Mouse (Mus musculus) intestine, embryonic 16.5 days (tissue): Measurements from ENCODE around the gene Gabra2. TPM values are rescaled to one million over a fixed set of nuclear protein-coding genes. Genes with fewer than 3 reads are reported as not detected.

Experiments used
- ATAC-seq: fragments of 200-750 bp; cut with Nextera tagmentation; 2 replicates; pipeline ENCODE4 v1.8.0; 2017; ENCODE audit warnings: moderate TSS enrichment, moderate library complexity
- H3K27ac ChIP-seq: fragments of 300-500 bp; sonication (generic); 2 replicates; pipeline ENCODE4 v1.5.1; 2014; ENCODE audit warnings: mild to moderate bottlenecking, low read length
- H3K27me3 ChIP-seq: fragments of 300-500 bp; sonication (generic); replicated peaks from 2 replicates; pipeline ENCODE4 v1.6.1; 2014; ENCODE audit warnings: low read length, control low read depth, mixed read lengths; ENCODE audit not compliant: control insufficient read depth, insufficient read depth
- H3K36me3 ChIP-seq: fragments of 300-500 bp; sonication (generic); 2 replicates; pipeline ENCODE4 v1.6.1; 2014; ENCODE audit warnings: low read length, control low read depth; ENCODE audit not compliant: control insufficient read depth, insufficient read depth
- H3K4me1 ChIP-seq: fragments of 300-500 bp; sonication (generic); 2 replicates; pipeline ENCODE4 v1.6.1; 2014; ENCODE audit warnings: low read length, control low read depth, mixed read lengths; ENCODE audit not compliant: control insufficient read depth, insufficient read depth
- H3K4me2 ChIP-seq: fragments of 300-500 bp; sonication (generic); 2 replicates; pipeline ENCODE4 v1.6.1; 2014; ENCODE audit warnings: low read depth, low read length, control low read depth
- H3K4me3 ChIP-seq: fragments of 300-500 bp; sonication (generic); 2 replicates; pipeline ENCODE4 v1.5.1; 2014; ENCODE audit warnings: mild to moderate bottlenecking, low read length
- H3K9ac ChIP-seq: fragments of 300-500 bp; sonication (generic); 2 replicates; pipeline ENCODE4 v1.6.1; 2014; ENCODE audit warnings: low read depth, low read length
- H3K9me3 ChIP-seq: fragments of 300-500 bp; sonication (generic); 2 replicates; pipeline ENCODE4 v1.6.1; 2016; ENCODE audit warnings: low read length, control low read depth; ENCODE audit not compliant: control insufficient read depth
- WGBS: fragments of 180-500 bp; shearing (Covaris S2); extraction: QIAGEN DNeasy Blood & Tissue Kit; methylation state at CpG from one replicate; pipeline ENCODE4 v1.1.7; 2014; 5-methylcytosine and 5-hydroxymethylcytosine counted together
- polyA plus RNA-seq: library from polyadenylated mRNA; unstranded; fragments of >200 nt; fragmentation: Nextera tagmentation; extraction: Ambion mirVana; gene quantifications from 2 replicates; pipeline ENCODE4 v1.2.1, GENCODE M21; 2015

Gene Gabra2
- polyA plus RNA-seq, 1 experiment from 2014 or later: 3.3 TPM

DNA sequence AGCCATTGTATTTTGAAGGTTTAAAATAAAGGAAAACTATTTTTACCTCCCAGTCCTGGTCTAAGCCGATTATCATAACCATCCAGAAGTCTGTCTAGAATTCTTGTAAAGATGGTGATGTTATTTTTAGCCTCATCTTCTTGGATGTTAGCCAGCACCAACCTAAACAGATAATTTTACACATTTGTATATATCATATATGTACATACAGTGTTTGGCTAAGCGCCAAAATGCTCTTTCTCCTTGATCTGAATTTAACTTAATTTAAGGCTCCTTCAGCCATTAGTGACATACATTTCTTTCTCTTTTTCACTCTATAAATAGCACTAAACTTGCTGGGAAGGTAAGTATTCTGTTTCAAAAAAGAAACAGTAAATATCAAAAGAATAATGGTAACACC lies 3.7 kb downstream of the Gabra2 start:
- H3K4me3 ChIP-seq: no peak overlapping the region
- no peak overlapping the region for H3K4me2 ChIP-seq
- H3K4me1 ChIP-seq: peaks cover 8% of the 10 kb centered on the region; the same call in 1 of the 2 replicates
- no peak overlapping the region for H3K27ac ChIP-seq
- WGBS: 49% methylated on average over 2 of the region's 2 CpGs
- no peaks in the 10 kb centered on the region for H3K36me3 ChIP-seq
- ATAC-seq: no peak
- H3K9me3 ChIP-seq: no peaks in the 10 kb centered on the region
- no peak overlapping the region for H3K9ac ChIP-seq
- peaks cover 10% of the 10 kb centered on the region for H3K27me3 ChIP-seq

DNA sequence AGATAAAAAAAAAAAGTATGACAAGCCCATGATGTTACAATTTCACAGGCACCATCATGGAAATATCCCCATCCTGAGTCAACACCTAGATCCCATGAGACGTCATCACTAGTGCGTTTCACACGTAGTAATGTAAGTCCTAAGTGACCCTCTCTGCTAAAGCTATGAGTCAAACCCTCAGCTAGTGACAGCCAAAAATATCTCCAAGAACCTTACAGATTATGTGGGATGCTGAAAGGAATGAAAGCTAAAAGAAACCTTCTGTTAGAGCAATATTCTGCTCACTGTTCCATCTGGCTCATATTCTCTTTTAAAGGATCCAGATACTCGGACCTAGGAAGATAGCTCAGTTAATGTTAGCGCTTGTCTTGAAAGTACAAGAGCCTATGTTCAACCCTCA lies 16.8 kb downstream of the Gabra2 start:
- 90% methylated on average over 5 of the region's 5 CpGs for WGBS
- Histone ChIP-seq H3K4me1 (no peaks in the 10 kb centered on the region), H3K4me3 (no peak overlapping the region), H3K27me3 (no peaks in the 10 kb centered on the region), H3K9me3 (no peaks in the 10 kb centered on the region), H3K9ac (no peak overlapping the region), H3K36me3 (no peaks in the 10 kb centered on the region), H3K4me2 (no peak overlapping the region), H3K27ac (no peak overlapping the region)
- no peak for ATAC-seq

DNA sequence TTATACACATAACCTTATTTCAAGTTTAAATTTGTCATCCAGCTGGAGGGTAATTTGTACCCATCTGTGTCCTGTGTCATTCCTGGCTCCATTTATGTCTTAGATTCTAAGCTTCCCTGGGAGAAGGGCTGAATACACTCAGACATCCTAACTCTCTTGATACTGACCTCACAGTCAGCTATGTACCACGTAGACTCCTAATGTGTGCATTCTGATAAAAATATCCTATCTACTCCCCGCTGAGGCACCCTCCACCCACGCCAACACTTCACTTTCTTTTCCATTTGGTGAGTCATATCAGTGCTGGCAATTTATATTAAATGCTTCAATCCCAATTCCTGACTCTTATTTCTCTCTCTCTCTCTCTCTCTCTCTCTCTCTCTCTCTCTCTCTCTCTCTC lies 34.0 kb downstream of the Gabra2 start:
- ATAC-seq: no peak
- Histone ChIP-seq H3K27me3 (no peaks in the 10 kb centered on the region), H3K4me2 (no peak overlapping the region), H3K27ac (no peak overlapping the region), H3K36me3 (no peaks in the 10 kb centered on the region), H3K4me1 (no peaks in the 10 kb centered on the region), H3K4me3 (no peak overlapping the region), H3K9ac (no peak overlapping the region), H3K9me3 (no peaks in the 10 kb centered on the region)
- WGBS: 67% methylated on average over 3 of the region's 3 CpGs

DNA sequence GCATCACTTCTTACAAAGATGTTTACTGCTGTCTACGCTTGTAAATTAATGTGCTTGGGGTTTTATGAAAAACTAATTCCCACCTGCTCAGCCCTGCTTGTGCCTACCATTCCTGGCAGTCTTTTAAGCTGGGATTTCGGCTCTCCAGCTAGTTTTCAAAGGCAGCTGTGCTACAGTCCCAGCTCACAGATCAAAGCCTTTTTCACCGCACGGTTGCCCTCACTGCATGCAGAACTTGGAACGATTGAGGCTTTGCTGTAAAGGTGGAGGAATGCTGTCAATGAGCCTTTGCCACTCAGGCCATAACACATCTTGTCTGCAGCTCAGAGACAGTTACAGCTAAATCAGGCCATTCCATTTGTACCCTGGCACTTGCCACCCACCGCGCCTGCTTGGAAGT lies 37.6 kb downstream of the Gabra2 start:
- Histone ChIP-seq H3K9ac (no peak overlapping the region), H3K27ac (no peak overlapping the region), H3K9me3 (no peaks in the 10 kb centered on the region), H3K36me3 (no peaks in the 10 kb centered on the region), H3K4me3 (no peak overlapping the region), H3K27me3 (no peaks in the 10 kb centered on the region), H3K4me1 (no peaks in the 10 kb centered on the region), H3K4me2 (no peak overlapping the region)
- ATAC-seq: no peak
- WGBS: 71% methylated on average over 7 of the region's 7 CpGs

DNA sequence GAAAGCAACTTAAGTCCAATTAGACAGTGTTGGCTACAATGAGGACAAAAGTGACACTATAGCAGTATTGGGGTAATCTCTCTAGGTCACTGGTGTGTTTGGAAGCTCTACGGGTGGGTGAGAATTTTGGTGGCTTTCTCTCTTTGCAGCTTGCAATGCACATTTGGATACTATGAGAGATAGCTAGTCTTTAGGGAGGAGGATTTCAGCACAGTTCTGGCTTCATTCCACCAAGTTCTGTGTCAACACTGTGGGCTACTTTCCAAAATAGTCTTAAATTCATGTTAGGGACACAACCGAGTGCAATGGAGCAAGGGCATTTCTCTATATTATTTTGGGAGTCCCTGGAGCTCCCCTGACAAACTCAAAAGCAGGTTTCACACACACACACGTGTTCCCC lies 58.3 kb downstream of the Gabra2 start:
- Histone ChIP-seq H3K9me3 (no peaks in the 10 kb centered on the region), H3K27ac (no peak overlapping the region), H3K4me2 (no peak overlapping the region), H3K36me3 (no peaks in the 10 kb centered on the region), H3K4me1 (no peaks in the 10 kb centered on the region), H3K9ac (no peak overlapping the region), H3K4me3 (no peak overlapping the region), H3K27me3 (no peaks in the 10 kb centered on the region)
- ATAC-seq: no peak
- WGBS: 76% methylated on average over 3 of the region's 3 CpGs

DNA sequence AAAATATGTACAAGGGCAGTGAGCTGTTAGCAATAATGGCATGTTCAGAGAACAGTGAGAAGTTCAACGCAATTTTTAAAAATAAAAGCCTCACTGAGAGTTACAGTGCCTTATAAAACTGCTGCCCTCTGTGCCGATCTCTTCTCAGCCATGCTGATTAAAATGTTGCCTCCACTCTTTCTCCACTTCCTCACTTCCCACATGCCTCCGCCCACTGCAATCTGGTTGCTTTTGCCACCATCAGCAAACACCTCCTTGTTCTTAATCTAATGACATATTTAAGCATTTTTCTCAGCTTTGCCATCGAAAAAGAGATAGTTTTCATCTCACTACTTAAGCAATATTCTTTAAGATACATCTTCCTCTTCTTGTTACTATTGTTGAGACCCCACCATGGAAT lies 69.7 kb downstream of the Gabra2 start:
- H3K4me2 ChIP-seq: no peak overlapping the region
- no peaks in the 10 kb centered on the region for H3K36me3 ChIP-seq
- no peak for ATAC-seq
- no peaks in the 10 kb centered on the region for H3K4me1 ChIP-seq
- WGBS: 81% methylated on average over 4 of the region's 4 CpGs
- H3K9ac ChIP-seq: no peak overlapping the region
- H3K27me3 ChIP-seq: no peaks in the 10 kb centered on the region
- no peaks in the 10 kb centered on the region for H3K9me3 ChIP-seq
- no peak overlapping the region for H3K27ac ChIP-seq
- no peak overlapping the region for H3K4me3 ChIP-seq

DNA sequence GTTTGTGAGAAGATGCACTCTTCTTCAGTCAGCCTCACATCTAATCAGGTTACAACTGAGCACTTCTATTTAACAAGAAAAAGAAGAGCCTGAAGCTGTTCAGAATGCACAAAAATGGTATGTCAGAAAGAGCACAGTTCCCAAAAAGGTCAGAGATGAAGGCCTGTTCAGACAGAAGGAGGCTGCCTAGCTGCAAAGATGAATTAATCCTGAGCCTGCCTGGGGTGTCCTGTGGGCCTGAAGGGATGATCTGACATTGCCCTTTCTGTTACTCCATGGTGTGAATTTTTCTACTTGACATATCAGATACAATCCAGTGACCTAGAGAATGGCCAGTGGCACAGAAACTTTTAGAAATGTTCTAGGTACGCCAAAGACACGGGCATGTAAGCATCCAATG lies 83.9 kb downstream of the Gabra2 start:
- 79% methylated on average over 2 of the region's 2 CpGs for WGBS
- no peak overlapping the region for H3K4me3 ChIP-seq
- H3K27ac ChIP-seq: no peak overlapping the region
- H3K4me2 ChIP-seq: no peak overlapping the region
- H3K9me3 ChIP-seq: no peaks in the 10 kb centered on the region
- no peaks in the 10 kb centered on the region for H3K36me3 ChIP-seq
- no peaks in the 10 kb centered on the region for H3K4me1 ChIP-seq
- ATAC-seq: no peak
- H3K9ac ChIP-seq: no peak overlapping the region
- H3K27me3 ChIP-seq: no peaks in the 10 kb centered on the region

DNA sequence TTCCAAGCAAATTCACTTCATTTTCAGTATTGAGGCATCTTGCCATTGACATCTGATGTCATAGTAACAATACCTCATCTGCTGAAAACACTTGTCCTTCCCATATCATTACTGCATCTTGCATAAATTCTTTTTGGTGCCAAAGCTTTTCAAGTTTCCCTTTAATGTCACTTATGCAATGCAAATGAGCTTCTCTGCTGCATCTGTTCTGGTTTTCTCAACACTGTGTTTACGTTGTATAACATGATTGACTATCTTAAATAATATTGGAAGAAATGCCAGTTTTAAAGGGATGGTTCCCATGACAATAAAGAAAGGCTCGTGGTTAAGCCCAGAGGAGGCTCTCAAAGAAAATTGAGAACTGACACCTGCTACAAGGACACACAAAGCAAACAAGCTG lies 84.4 kb downstream of the Gabra2 start:
- 44% methylated on average over 2 of the region's 2 CpGs for WGBS
- H3K4me3 ChIP-seq: no peak overlapping the region
- no peak for ATAC-seq
- H3K4me1 ChIP-seq: no peaks in the 10 kb centered on the region
- H3K27ac ChIP-seq: no peak overlapping the region
- no peak overlapping the region for H3K4me2 ChIP-seq
- H3K27me3 ChIP-seq: no peaks in the 10 kb centered on the region
- no peaks in the 10 kb centered on the region for H3K36me3 ChIP-seq
- no peaks in the 10 kb centered on the region for H3K9me3 ChIP-seq
- no peak overlapping the region for H3K9ac ChIP-seq

DNA sequence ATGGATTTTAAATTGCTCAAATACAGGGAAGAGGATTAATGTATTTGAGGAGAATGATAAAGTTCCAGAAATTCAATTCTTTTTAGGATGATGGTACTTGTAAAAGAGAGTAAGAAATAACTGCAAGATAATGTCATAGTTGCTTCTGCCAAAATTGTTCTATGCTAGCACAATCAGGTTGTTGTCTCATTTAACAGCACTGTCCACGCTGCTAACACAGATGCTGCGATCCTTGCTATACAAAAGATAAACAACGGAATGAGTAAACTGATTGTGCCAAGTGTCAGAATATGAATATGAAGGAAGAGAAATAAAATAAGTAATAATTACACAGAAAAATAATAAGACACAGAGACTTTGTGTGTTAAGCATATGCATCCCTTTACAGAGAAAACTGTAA lies 84.9 kb downstream of the Gabra2 start:
- ATAC-seq: no peak
- no peaks in the 10 kb centered on the region for H3K4me1 ChIP-seq
- H3K9me3 ChIP-seq: no peaks in the 10 kb centered on the region
- H3K27me3 ChIP-seq: no peaks in the 10 kb centered on the region
- H3K9ac ChIP-seq: no peak overlapping the region
- H3K4me3 ChIP-seq: no peak overlapping the region
- no peaks in the 10 kb centered on the region for H3K36me3 ChIP-seq
- no peak overlapping the region for H3K4me2 ChIP-seq
- WGBS: 74% methylated on average over 3 of the region's 3 CpGs
- H3K27ac ChIP-seq: no peak overlapping the region

DNA sequence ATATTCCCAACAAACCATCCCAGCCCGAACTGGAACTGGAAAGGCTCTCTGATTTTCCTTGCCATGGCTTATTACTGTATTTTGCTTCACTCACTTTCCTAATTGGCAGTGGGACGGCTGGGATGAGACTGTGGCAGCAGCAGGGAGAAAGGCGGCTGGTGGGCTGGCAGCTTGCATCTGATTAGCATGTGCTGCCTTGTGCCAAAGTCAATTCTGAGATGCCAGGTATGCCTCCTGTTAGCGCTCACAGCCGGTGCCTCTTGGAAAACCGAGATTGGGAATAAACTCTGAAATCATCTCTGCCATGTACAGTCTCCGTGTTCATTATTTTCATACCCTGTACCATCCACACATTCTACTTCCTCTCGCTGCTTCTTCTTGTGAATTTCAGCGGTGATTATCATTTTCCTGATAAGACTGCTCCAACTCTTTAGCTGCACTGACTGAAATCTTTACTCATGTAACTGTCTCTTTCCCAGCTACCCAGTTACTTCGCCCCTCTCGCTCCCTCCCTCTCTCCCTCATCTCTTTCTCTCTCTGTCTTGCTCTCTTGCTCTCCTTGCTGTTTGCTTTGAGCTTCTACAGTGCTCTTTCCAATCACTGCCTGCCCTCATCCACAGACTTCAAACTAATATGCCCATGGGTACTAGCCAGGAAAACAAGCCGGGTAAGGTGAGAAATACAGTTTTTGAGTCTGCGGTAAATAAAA lies 99.9 kb downstream of the Gabra2 start:
- Histone ChIP-seq H3K4me3 (no peak overlapping the region), H3K9me3 (no peaks in the 10 kb centered on the region), H3K9ac (no peak overlapping the region), H3K4me2 (no peak overlapping the region), H3K27ac (no peak overlapping the region), H3K4me1 (no peaks in the 10 kb centered on the region), H3K27me3 (no peaks in the 10 kb centered on the region), H3K36me3 (no peaks in the 10 kb centered on the region)
- ATAC-seq: no peak
- WGBS: 78% methylated on average over 13 of the region's 13 CpGs
